Comparison of ENCODE assay signal across 10 mouse cellular contexts in the genomic region with DNA sequence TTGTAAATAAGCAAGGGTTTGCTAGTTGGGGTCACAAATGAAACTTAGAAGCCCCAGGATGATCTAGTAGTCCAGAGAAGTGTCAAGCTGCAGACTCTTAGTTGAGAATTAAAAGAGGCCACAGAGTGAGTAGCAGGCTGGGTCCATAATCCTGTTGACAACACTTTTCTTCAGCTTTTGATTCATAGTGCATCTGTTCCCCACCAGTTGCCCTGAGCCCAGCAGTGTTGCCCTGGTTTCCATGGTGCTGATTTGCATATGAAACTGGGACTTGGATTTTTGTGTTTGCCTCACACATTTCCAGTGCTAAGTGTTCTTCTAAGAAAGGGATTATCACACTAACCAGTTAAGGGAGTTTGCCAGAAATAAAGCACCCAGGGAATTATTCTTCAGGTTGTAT.
A peak's percentile ranks its signal among the peaks of the same experiment; 100 is the strongest.
DNase-seq lines count a peak whose midpoint lies in the region; ATAC-seq lines count a peak whose summit lies in the region.
"Had no signal": no experiment of that assay in that cellular context is flagged by ENCODE, and none has a peak within 500 bp of the region (broad histone marks: within the 10 kb centered on the region; RNA-seq: fewer than 3 reads in every experiment).

No protein-coding gene starts in this region.

- H3K9ac ChIP-seq in embryonic facial prominence, embryonic 11.5 days (replicated peaks; ENCODE audit: low read length), result no peak overlapping the region
- no peak overlapping the region for H3K9ac ChIP-seq in forebrain, embryonic 12.5 days
- H3K9ac ChIP-seq in neural tube, embryonic 12.5 days, result no peak overlapping the region
- H3K9ac ChIP-seq: limb, embryonic 13.5 days had no signal

- no peak overlapping the region for H3K27ac ChIP-seq in embryonic facial prominence, embryonic 11.5 days (replicated peaks; ENCODE audit: low read depth, low read length)
- no peak overlapping the region for H3K27ac ChIP-seq in embryonic facial prominence, embryonic 10.5 days (replicated peaks)
- no peak overlapping the region for H3K27ac ChIP-seq in forebrain, embryonic 12.5 days
- H3K27ac ChIP-seq in neural tube, embryonic 12.5 days, result no peak overlapping the region
- H3K27ac ChIP-seq: limb, embryonic 13.5 days had no signal

- no peaks in the 10 kb centered on the region for H3K36me3 ChIP-seq in embryonic facial prominence, embryonic 11.5 days (replicated peaks; ENCODE audit: control insufficient read depth, insufficient read depth, low read depth, low read length)
- no peaks in the 10 kb centered on the region for H3K36me3 ChIP-seq in embryonic facial prominence, embryonic 10.5 days (replicated peaks)
- no peaks in the 10 kb centered on the region for H3K36me3 ChIP-seq in forebrain, embryonic 12.5 days (replicated peaks)
- H3K36me3 ChIP-seq in neural tube, embryonic 12.5 days, result no peaks in the 10 kb centered on the region
- H3K36me3 ChIP-seq: limb, embryonic 13.5 days had no signal

- no peaks in the 10 kb centered on the region for H3K4me1 ChIP-seq in embryonic facial prominence, embryonic 11.5 days (ENCODE audit: control insufficient read depth, insufficient read depth, low read length)
- H3K4me1 ChIP-seq in embryonic facial prominence, embryonic 10.5 days, result peaks cover 22% of the 10 kb centered on the region
- H3K4me1 ChIP-seq in forebrain, embryonic 12.5 days, result peaks cover 25% of the 10 kb centered on the region
- peaks cover 6% of the 10 kb centered on the region; the same call in 1 of the 2 replicates for H3K4me1 ChIP-seq in neural tube, embryonic 12.5 days
- H3K4me1 ChIP-seq: megakaryocyte, embryonic 14.5 days had no signal

- no peaks in the 10 kb centered on the region for H3K9me3 ChIP-seq in embryonic facial prominence, embryonic 11.5 days (replicated peaks; ENCODE audit: control insufficient read depth, low read length)
- no peaks in the 10 kb centered on the region for H3K9me3 ChIP-seq in embryonic facial prominence, embryonic 10.5 days
- H3K9me3 ChIP-seq in forebrain, embryonic 12.5 days, result no peaks in the 10 kb centered on the region
- H3K9me3 ChIP-seq in neural tube, embryonic 12.5 days, result no peaks in the 10 kb centered on the region
- H3K9me3 ChIP-seq: limb, embryonic 13.5 days; megakaryocyte, embryonic 14.5 days had no signal

- ATAC-seq in embryonic facial prominence, embryonic 11.5 days (replicated peaks; ENCODE audit: insufficient number of reproducible peaks, low FRiP score, low TSS enrichment, low read depth), result no peak
- ATAC-seq in forebrain, embryonic 12.5 days (ENCODE audit: low FRiP score), result peak; percentile 80
- ATAC-seq in neural tube, embryonic 12.5 days (ENCODE audit: low FRiP score, low read depth), result peak; percentile 82

- no peaks in the 10 kb centered on the region for H3K27me3 ChIP-seq in embryonic facial prominence, embryonic 11.5 days (ENCODE audit: control insufficient read depth, insufficient read depth, low read length)
- H3K27me3 ChIP-seq in embryonic facial prominence, embryonic 10.5 days (replicated peaks; ENCODE audit: low read depth, poor library complexity, severe bottlenecking), result no peaks in the 10 kb centered on the region
- H3K27me3 ChIP-seq in forebrain, embryonic 12.5 days, result no peaks in the 10 kb centered on the region
- H3K27me3 ChIP-seq in neural tube, embryonic 12.5 days (replicated peaks), result no peaks in the 10 kb centered on the region
- H3K27me3 ChIP-seq: limb, embryonic 13.5 days; megakaryocyte, embryonic 14.5 days had no signal

- H3K4me2 ChIP-seq in embryonic facial prominence, embryonic 11.5 days (ENCODE audit: low read depth, low read length), result no peak overlapping the region
- H3K4me2 ChIP-seq in forebrain, embryonic 12.5 days, result no peak overlapping the region
- H3K4me2 ChIP-seq in neural tube, embryonic 12.5 days (replicated peaks), result no peak overlapping the region
- H3K4me2 ChIP-seq: limb, embryonic 13.5 days had no signal

- H3K4me3 ChIP-seq in embryonic facial prominence, embryonic 11.5 days (ENCODE audit: low read depth, low read length), result no peak overlapping the region
- no peak overlapping the region for H3K4me3 ChIP-seq in embryonic facial prominence, embryonic 10.5 days
- H3K4me3 ChIP-seq in forebrain, embryonic 12.5 days (replicated peaks), result no peak overlapping the region
- no peak overlapping the region for H3K4me3 ChIP-seq in neural tube, embryonic 12.5 days
- H3K4me3 ChIP-seq: limb, embryonic 13.5 days; megakaryocyte, embryonic 14.5 days had no signal

- DNase-seq in embryonic facial prominence, embryonic 11.5 days (ENCODE audit: low spot score), result peak; percentile 18
- DNase-seq in embryonic facial prominence, embryonic 10.5 days (ENCODE audit: low spot score), result no peak
- DNase-seq in layer of hippocampus, adult 9-11 months, result peak; percentile 70
- DNase-seq in T-cell, adult 2 months (ENCODE audit: low spot score), result no peak
- no peak for DNase-seq in cerebellum, adult 11-12 months
- DNase-seq in ovary, postnatal 10 days (ENCODE audit: low spot score), result no peak

Comparison
In these comparisons a context has a peak if more than half of its experiments do, and no peak if none do; other contexts are left out.
1. DNase-seq: peak in embryonic facial prominence, embryonic 11.5 days (single experiment) and layer of hippocampus, adult 9-11 months (single experiment); none in embryonic facial prominence, embryonic 10.5 days (single experiment), T-cell, adult 2 months (single experiment), cerebellum, adult 11-12 months (single experiment) and ovary, postnatal 10 days (single experiment).